Mouse (Mus musculus): ENCODE results near the gene Rreb1. TPM values are rescaled to one million over a fixed set of nuclear protein-coding genes. Genes with fewer than 3 reads are reported as not detected.
A peak's percentile ranks its signal among the peaks of the same experiment; 100 is the strongest.

The Rreb1 gene
- total RNA-seq, 2 experiments from 2014 or later = 36.2 to 48.7 TPM

- H3K4me3 ChIP-seq = no peak overlapping the region
- H3K27ac ChIP-seq = no peak overlapping the region
- TF ChIP-seq CTCF (IDR thresholded peaks at IDR 0.05) = no peak
- intact Hi-C loops (cut with DNase I) = no loop called here
- no peak for DNase-seq (ENCODE audit: extremely low spot score in 1 of 2, low spot score in 2 of 2)
Observed at GRCm38 (mm10) chr13:37896423-37896822, 118.2 kb downstream of the Rreb1 start.

GRCm38 (mm10) chr13:37898772-37899171 lies 120.6 kb downstream of the Rreb1 start:
- no peak for TF ChIP-seq CTCF (IDR thresholded peaks at IDR 0.05)
- no peak overlapping the region for H3K4me3 ChIP-seq
- H3K27ac ChIP-seq = no peak overlapping the region
- DNase-seq (ENCODE audit: extremely low spot score in 1 of 2, low spot score in 2 of 2) = no peak
- intact Hi-C loops (cut with DNase I) = no loop called here

GRCm38 (mm10) chr13:37903036-37903435 lies 124.8 kb downstream of the Rreb1 start:
- DNase-seq (ENCODE audit: extremely low spot score in 1 of 2, low spot score in 2 of 2) = no peak
- intact Hi-C loops (cut with DNase I) = no loop called here
- TF ChIP-seq CTCF (IDR thresholded peaks at IDR 0.05) = no peak
- Histone ChIP-seq H3K4me3 (no peak overlapping the region), H3K27ac (no peak overlapping the region)

- intact Hi-C loops (cut with DNase I) = no loop called here
- Histone ChIP-seq H3K4me3 (no peak overlapping the region), H3K27ac (no peak overlapping the region)
- TF ChIP-seq CTCF (IDR thresholded peaks at IDR 0.05) = no peak
- DNase-seq (ENCODE audit: extremely low spot score in 1 of 2, low spot score in 2 of 2) = no peak
Observed at GRCm38 (mm10) chr13:37903476-37903875, 125.3 kb downstream of the Rreb1 start.

- Histone ChIP-seq H3K27ac (no peak overlapping the region), H3K4me3 (no peak overlapping the region)
- intact Hi-C loops (cut with DNase I) = no loop called here
- DNase-seq (ENCODE audit: extremely low spot score in 1 of 2, low spot score in 2 of 2) = no peak
- TF ChIP-seq CTCF (IDR thresholded peaks at IDR 0.05) = no peak
Observed at GRCm38 (mm10) chr13:37904436-37904835, 126.2 kb downstream of the Rreb1 start.

GRCm38 (mm10) chr13:37908061-37908460 lies 129.9 kb downstream of the Rreb1 start:
- no peak for TF ChIP-seq CTCF (IDR thresholded peaks at IDR 0.05)
- intact Hi-C loops (cut with DNase I) = no loop called here
- no peak overlapping the region for H3K4me3 ChIP-seq
- H3K27ac ChIP-seq = peak overlapping the region; percentile 61
- peak in 1 of 2 experiments; percentile 26 for DNase-seq (ENCODE audit: extremely low spot score in 1 of 2, low spot score in 2 of 2)

- TF ChIP-seq CTCF (IDR thresholded peaks at IDR 0.05) = no peak
- Histone ChIP-seq H3K27ac (peak overlapping the region; percentile 61), H3K4me3 (no peak overlapping the region)
- peak in 1 of 2 experiments; percentile 38 for DNase-seq (ENCODE audit: extremely low spot score in 1 of 2, low spot score in 2 of 2)
- intact Hi-C loops (cut with DNase I) = no loop called here
Observed at GRCm38 (mm10) chr13:37908493-37908892, 130.3 kb downstream of the Rreb1 start.

- no peak for DNase-seq (ENCODE audit: extremely low spot score in 1 of 2, low spot score in 2 of 2)
- TF ChIP-seq CTCF (IDR thresholded peaks at IDR 0.05) = no peak
- no peak overlapping the region for H3K4me3 ChIP-seq
- no peak overlapping the region for H3K27ac ChIP-seq
- intact Hi-C loops (cut with DNase I) = no loop called here
Observed at GRCm38 (mm10) chr13:37909225-37909624, 131.0 kb downstream of the Rreb1 start.

GRCm38 (mm10) chr13:37912011-37912410 lies 133.8 kb downstream of the Rreb1 start:
- no peak for DNase-seq (ENCODE audit: extremely low spot score in 1 of 2, low spot score in 2 of 2)
- H3K27ac ChIP-seq = no peak overlapping the region
- intact Hi-C loops (cut with DNase I) = no loop called here
- TF ChIP-seq CTCF (IDR thresholded peaks at IDR 0.05) = no peak
- H3K4me3 ChIP-seq = no peak overlapping the region

- TF ChIP-seq CTCF (IDR thresholded peaks at IDR 0.05) = no peak; the same call in 1 of the 2 replicates
- intact Hi-C loops (cut with DNase I) = no loop called here
- DNase-seq (ENCODE audit: extremely low spot score in 1 of 2, low spot score in 2 of 2) = no peak
- Histone ChIP-seq H3K4me3 (no peak overlapping the region), H3K27ac (no peak overlapping the region)
Observed at GRCm38 (mm10) chr13:37912591-37913467, 134.6 kb downstream of the Rreb1 start.

- no peak for TF ChIP-seq CTCF (IDR thresholded peaks at IDR 0.05)
- Histone ChIP-seq H3K27ac (no peak overlapping the region), H3K4me3 (no peak overlapping the region)
- intact Hi-C loops (cut with DNase I) = no loop called here
- DNase-seq (ENCODE audit: extremely low spot score in 1 of 2, low spot score in 2 of 2) = no peak
Observed at GRCm38 (mm10) chr13:37913963-37914362, 135.8 kb downstream of the Rreb1 start.

- Histone ChIP-seq H3K4me3 (no peak overlapping the region), H3K27ac (no peak overlapping the region)
- intact Hi-C loops (cut with DNase I) = no loop called here
- DNase-seq (ENCODE audit: extremely low spot score in 1 of 2, low spot score in 2 of 2) = no peak
- TF ChIP-seq CTCF (IDR thresholded peaks at IDR 0.05) = no peak
Observed at GRCm38 (mm10) chr13:37918336-37919261, 140.4 kb downstream of the Rreb1 start.
